14 mouse cellular contexts compared by ENCODE assay signal in genomic region chr4:129909261-129909731, GRCm38 (mm10). TPM values are rescaled to one million over a fixed set of nuclear protein-coding genes. Genes with fewer than 3 reads are reported as not detected.
DNase-seq lines count a peak whose midpoint lies in the region; ATAC-seq and TF ChIP-seq lines count a peak whose summit lies in the region.
"Had no signal": no experiment of that assay in that cellular context is flagged by ENCODE, and none has a peak within 500 bp of the region (broad histone marks: within the 10 kb centered on the region; RNA-seq: fewer than 3 reads in every experiment).

No protein-coding gene starts in this region.

- peak overlapping the region; percentile 33; the same call in 1 of the 2 replicates for H3K27ac ChIP-seq in kidney, embryonic 16.5 days (ENCODE audit: low read length)
- H3K27ac ChIP-seq in macrophage: peak overlapping the region; percentile 74
- H3K27ac ChIP-seq in gastrocnemius, adult 2 months: no peak overlapping the region
- no peak overlapping the region for H3K27ac ChIP-seq in embryonic facial prominence, embryonic 10.5 days (replicated peaks)
- H3K27ac ChIP-seq: hindbrain, postnatal 0 days; limb, embryonic 15.5 days had no signal

- no peaks in the 10 kb centered on the region for H3K9me3 ChIP-seq in kidney, embryonic 16.5 days (ENCODE audit: low read length)
- H3K9me3 ChIP-seq in embryonic facial prominence, embryonic 10.5 days: no peaks in the 10 kb centered on the region
- H3K9me3 ChIP-seq: limb, embryonic 15.5 days had no signal

- no peak overlapping the region for H3K4me3 ChIP-seq in kidney, embryonic 16.5 days (ENCODE audit: low read length)
- H3K4me3 ChIP-seq in macrophage (ENCODE audit: inconsistent target): no peak overlapping the region
- no peak overlapping the region for H3K4me3 ChIP-seq in gastrocnemius, adult 2 months
- no peak overlapping the region for H3K4me3 ChIP-seq in embryonic facial prominence, embryonic 10.5 days
- H3K4me3 ChIP-seq: limb, embryonic 15.5 days had no signal

- intact Hi-C loops in gastrocnemius, adult 2 months (cut with DNase I): no loop called here

- peaks cover 27% of the 10 kb centered on the region for H3K4me1 ChIP-seq in kidney, embryonic 16.5 days (ENCODE audit: insufficient read depth, low read length)
- peaks cover 38% of the 10 kb centered on the region for H3K4me1 ChIP-seq in embryonic facial prominence, embryonic 10.5 days

- TF ChIP-seq CTCF in gastrocnemius, adult 2 months (IDR thresholded peaks at IDR 0.05): no peak

- H3K4me2 ChIP-seq in kidney, embryonic 16.5 days (replicated peaks; ENCODE audit: low read depth, low read length): no peak overlapping the region
- H3K4me2 ChIP-seq: limb, embryonic 15.5 days had no signal

- no peak overlapping the region for H3K9ac ChIP-seq in kidney, embryonic 16.5 days (replicated peaks; ENCODE audit: low read length)
- H3K9ac ChIP-seq: limb, embryonic 15.5 days had no signal

- 45% methylated on average over 4 of the region's 4 CpGs for WGBS in kidney, embryonic 16.5 days
- WGBS in macrophage (ENCODE audit: missing documents): 7% methylated on average over 4 of the region's 4 CpGs
- WGBS in embryonic facial prominence, embryonic 10.5 days: 79% methylated on average over 4 of the region's 4 CpGs

- H3K27me3 ChIP-seq in kidney, embryonic 16.5 days (ENCODE audit: insufficient read depth, low read length): no peaks in the 10 kb centered on the region
- no peaks in the 10 kb centered on the region for H3K27me3 ChIP-seq in embryonic facial prominence, embryonic 10.5 days (replicated peaks; ENCODE audit: low read depth, poor library complexity, severe bottlenecking)
- H3K27me3 ChIP-seq: limb, embryonic 15.5 days had no signal

- no peaks in the 10 kb centered on the region for H3K79me2 ChIP-seq in macrophage (ENCODE audit: inconsistent target)

- ATAC-seq in kidney, embryonic 16.5 days (ENCODE audit: low FRiP score, low TSS enrichment): no peak
- ATAC-seq: hindbrain, postnatal 0 days; midbrain, embryonic 16.5 days had no signal

- no peaks in the 10 kb centered on the region for H3K36me3 ChIP-seq in kidney, embryonic 16.5 days (ENCODE audit: insufficient read depth, low read length)
- no peaks in the 10 kb centered on the region for H3K36me3 ChIP-seq in macrophage (ENCODE audit: inconsistent target)
- no peaks in the 10 kb centered on the region for H3K36me3 ChIP-seq in embryonic facial prominence, embryonic 10.5 days (replicated peaks)
- H3K36me3 ChIP-seq: limb, embryonic 15.5 days had no signal

- peak; percentile 42 to 85 for DNase-seq in adrenal gland, adult (ENCODE audit: inconsistent age in 2 of 2, low spot score in 1 of 2)
- no peak for DNase-seq in adrenal gland, postnatal 4 days (ENCODE audit: low spot score in 2 of 2)
- DNase-seq in kidney, adult 18-20 months: no peak
- DNase-seq in adrenal gland, postnatal 36 days: peak; percentile 33 to 59
- DNase-seq in gastrocnemius, adult 2 months: no peak
- DNase-seq in embryonic facial prominence, embryonic 10.5 days (ENCODE audit: low spot score): no peak
- DNase-seq: layer of hippocampus, adult 9-11 months; thymus, postnatal 36 days had no signal

RNA-seq across cellular contexts. Expression of gene Spocd1, which starts 19.8 kb away (rescaled TPM):
- under 1 TPM; 0.62 to 0.64 TPM for total RNA-seq in adrenal gland, postnatal 4 days (2021)
- polyA plus RNA-seq in kidney, embryonic 16.5 days (2015; fragmentation: Nextera tagmentation; extraction: Ambion mirVana): 0.32 TPM in 1 of 2 replicates, not detected in the other
- total RNA-seq in adrenal gland, postnatal 36 days (2021): 1 to 10 TPM in 1 of 2 experiments, under 1 TPM in 1; 0.86 to 1.3 TPM
- not detected for total RNA-seq in macrophage (2018; cell fraction: chromatin; rRNA removed)
- total RNA-seq in macrophage (2018; cell fraction: cytosol; rRNA removed): not detected
- total RNA-seq in macrophage (2018; cell fraction: nucleus; rRNA removed): not detected
- polyA plus RNA-seq in macrophage (2018): not detected in 3 replicates
- not detected for total RNA-seq in gastrocnemius, adult 2 months (2021)
- polyA plus RNA-seq in embryonic facial prominence, embryonic 10.5 days (2016; fragmentation: Nextera tagmentation; extraction: Ambion mirVana): not detected in 2 replicates
- total RNA-seq: gastrocnemius, adult 8-10 months had no signal
- polyA plus RNA-seq: midbrain, embryonic 16.5 days had no signal

Comparison
In these comparisons a context has a peak if more than half of its experiments do, and no peak if none do; other contexts are left out.
1. DNase-seq: peak in adrenal gland, adult (2 of 2) and adrenal gland, postnatal 36 days (2 of 2); none in adrenal gland, postnatal 4 days (0 of 2), kidney, adult 18-20 months (single experiment), gastrocnemius, adult 2 months (single experiment) and embryonic facial prominence, embryonic 10.5 days (single experiment).
2. H3K27ac ChIP-seq: peak in kidney, embryonic 16.5 days (single experiment) and macrophage (single experiment); none in gastrocnemius, adult 2 months (single experiment) and embryonic facial prominence, embryonic 10.5 days (single experiment).